Mouse (Mus musculus): ENCODE data around the gene Ctnnd2. TPM values are rescaled to one million over a fixed set of nuclear protein-coding genes. Genes with fewer than 3 reads are reported as not detected.

Ctnnd2 gene
- polyA plus RNA-seq, 1 experiment, result 4.6 TPM

DNA sequence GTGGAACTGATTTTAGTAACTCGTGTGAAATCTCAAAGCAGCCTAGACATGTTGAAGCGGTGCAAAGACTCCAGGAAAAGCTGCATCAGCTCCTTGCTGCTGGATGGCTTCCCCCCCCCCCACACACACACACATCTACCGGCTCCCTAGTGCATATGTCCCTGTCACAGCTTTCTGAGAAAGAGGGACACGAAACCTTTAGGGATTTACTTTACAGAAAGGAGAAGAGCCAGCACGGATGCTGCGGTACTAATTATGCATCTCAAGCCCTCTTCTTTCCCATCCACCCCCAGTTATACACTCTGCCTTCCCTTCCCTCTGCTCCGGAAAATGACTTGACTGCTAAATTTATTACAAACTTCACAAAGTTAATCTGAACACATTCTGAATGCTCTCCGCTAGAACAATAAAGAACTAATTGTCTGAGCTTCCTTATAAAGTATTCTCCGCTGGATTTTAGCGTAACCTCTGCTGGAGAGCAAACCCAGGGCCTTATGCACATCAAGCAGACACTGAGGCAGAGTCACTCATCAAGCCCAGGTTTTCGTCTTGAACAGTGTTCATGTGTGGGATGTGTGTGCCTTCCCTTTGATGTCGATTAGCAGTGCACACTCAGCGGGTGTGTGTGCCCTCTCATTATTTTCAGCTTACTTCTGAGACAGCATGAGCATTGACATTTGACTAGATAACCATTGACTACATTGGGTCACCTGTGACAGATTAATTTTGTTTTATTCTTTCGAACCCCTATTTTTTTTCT is 510.1 kb downstream of the Ctnnd2 start:
- no peak for DNase-seq
- H3K4me3 ChIP-seq (ENCODE audit: control insufficient read depth, insufficient read depth, low read length), result no peak overlapping the region
- H3K27me3 ChIP-seq (ENCODE audit: control insufficient read depth, insufficient read depth, low read length), result no peaks in the 10 kb centered on the region
- no peak overlapping the region for H3K27ac ChIP-seq (ENCODE audit: control insufficient read depth, insufficient read depth, low read length)
- H3K36me3 ChIP-seq (ENCODE audit: control insufficient read depth, insufficient read depth, low read length), result no peaks in the 10 kb centered on the region
- TF ChIP-seq CTCF (IDR thresholded peaks at IDR 0.05; ENCODE audit: borderline replicate concordance, control insufficient read depth, extremely low read depth, insufficient read depth, low read length, poor library complexity) (no peak), POLR2A (IDR thresholded peaks at IDR 0.05; ENCODE audit: control insufficient read depth, extremely low read depth, insufficient read depth, low read length, poor library complexity) (no peak)
- 0 out of 2 replicates have a peak, but pooled peaks cover 2% of the 10 kb centered on the region for H3K4me1 ChIP-seq (replicated peaks; ENCODE audit: control insufficient read depth, insufficient read depth, low read length)
- 92% methylated on average over 14 of the region's 14 CpGs for WGBS

DNA sequence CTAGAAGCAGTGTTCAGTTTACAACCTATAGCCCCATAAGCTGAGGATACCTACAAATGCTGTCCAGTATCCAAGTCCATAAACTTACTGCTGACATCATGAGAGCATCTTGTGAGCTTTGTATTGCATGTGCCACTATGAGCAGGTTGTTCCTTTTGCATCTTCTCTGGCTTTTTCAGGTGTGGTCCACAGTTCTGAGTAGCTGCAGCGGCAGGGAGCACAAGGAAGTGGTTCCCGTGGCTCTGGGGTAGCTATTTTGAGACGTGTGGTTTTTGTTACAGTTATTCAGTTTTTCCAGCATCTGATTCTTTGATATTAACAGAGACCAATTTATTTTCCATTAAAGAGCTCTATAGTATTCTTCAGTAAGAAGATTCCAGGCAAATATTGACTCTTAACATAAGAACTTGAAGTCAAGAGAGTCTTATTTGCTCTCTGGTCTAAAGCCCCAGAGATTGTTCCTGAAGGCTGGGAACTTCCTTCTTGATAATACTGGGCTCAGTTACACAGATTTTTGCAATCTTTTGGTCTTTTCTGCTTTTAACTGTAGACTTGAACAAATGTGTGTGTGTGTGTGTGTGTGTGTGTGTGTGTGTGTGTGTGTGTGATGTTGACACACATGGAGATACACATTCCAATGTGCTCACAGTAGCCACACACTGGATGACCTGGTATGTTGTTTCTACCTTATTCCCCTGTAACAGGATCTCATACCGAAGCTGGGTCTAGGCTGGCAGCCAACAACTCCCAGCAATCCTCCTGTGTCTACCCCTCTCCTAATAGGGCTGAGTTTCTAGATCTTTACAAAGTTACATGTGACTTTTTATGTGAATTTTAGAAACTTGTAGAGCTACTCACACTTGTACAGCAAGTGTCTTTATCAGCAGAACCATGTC is 514.1 kb downstream of the Ctnnd2 start:
- WGBS, result 13% methylated on average over 4 of the region's 4 CpGs

DNA sequence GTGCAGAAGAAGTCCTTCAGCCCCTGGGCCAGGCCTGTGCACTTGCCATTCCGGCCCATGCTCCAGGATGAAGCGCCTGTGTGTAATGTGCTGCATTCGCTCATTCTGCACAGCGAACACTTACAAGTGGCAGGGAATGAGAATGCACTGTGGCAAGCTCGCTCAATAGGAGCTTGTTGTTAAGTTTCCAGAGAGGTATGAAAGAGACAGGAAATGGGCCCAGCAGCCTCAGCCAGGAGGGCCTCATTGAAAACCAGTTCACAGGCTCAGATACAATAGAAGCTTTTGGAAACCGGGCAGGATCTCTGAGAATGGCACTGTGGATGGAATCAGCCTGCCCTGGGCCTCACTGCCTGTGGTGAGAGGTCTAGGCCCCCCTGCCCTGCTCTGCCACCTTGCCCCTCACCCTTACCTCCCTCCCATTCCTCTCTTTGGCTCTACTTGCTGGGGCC is 521.4 kb downstream of the Ctnnd2 start:
- Histone ChIP-seq H3K4me1 (replicated peaks; ENCODE audit: control insufficient read depth, insufficient read depth, low read length) (0 out of 2 replicates have a peak, but pooled peaks cover 2% of the 10 kb centered on the region), H3K27me3 (ENCODE audit: control insufficient read depth, insufficient read depth, low read length) (no peaks in the 10 kb centered on the region), H3K36me3 (ENCODE audit: control insufficient read depth, insufficient read depth, low read length) (no peaks in the 10 kb centered on the region), H3K27ac (ENCODE audit: control insufficient read depth, insufficient read depth, low read length) (no peak overlapping the region), H3K4me3 (ENCODE audit: control insufficient read depth, insufficient read depth, low read length) (no peak overlapping the region)
- 85% methylated on average over 6 of the region's 6 CpGs for WGBS
- DNase-seq, result no peak
- TF ChIP-seq POLR2A (IDR thresholded peaks at IDR 0.05; ENCODE audit: control insufficient read depth, extremely low read depth, insufficient read depth, low read length, poor library complexity) (no peak), CTCF (IDR thresholded peaks at IDR 0.05; ENCODE audit: borderline replicate concordance, control insufficient read depth, extremely low read depth, insufficient read depth, low read length, poor library complexity) (no peak)

More for the DNA sequence above, 514.1 kb downstream of the Ctnnd2 start:
- TF ChIP-seq POLR2A (IDR thresholded peaks at IDR 0.05; ENCODE audit: control insufficient read depth, extremely low read depth, insufficient read depth, low read length, poor library complexity) (no peak), CTCF (IDR thresholded peaks at IDR 0.05; ENCODE audit: borderline replicate concordance, control insufficient read depth, extremely low read depth, insufficient read depth, low read length, poor library complexity) (no peak)
- H3K36me3 ChIP-seq (ENCODE audit: control insufficient read depth, insufficient read depth, low read length), result no peaks in the 10 kb centered on the region
- H3K4me1 ChIP-seq (replicated peaks; ENCODE audit: control insufficient read depth, insufficient read depth, low read length), result 0 out of 2 replicates have a peak, but pooled peaks cover 2% of the 10 kb centered on the region
- no peaks in the 10 kb centered on the region for H3K27me3 ChIP-seq (ENCODE audit: control insufficient read depth, insufficient read depth, low read length)
- H3K4me3 ChIP-seq (ENCODE audit: control insufficient read depth, insufficient read depth, low read length), result no peak overlapping the region
- no peak overlapping the region for H3K27ac ChIP-seq (ENCODE audit: control insufficient read depth, insufficient read depth, low read length)
- no peak for DNase-seq

DNA sequence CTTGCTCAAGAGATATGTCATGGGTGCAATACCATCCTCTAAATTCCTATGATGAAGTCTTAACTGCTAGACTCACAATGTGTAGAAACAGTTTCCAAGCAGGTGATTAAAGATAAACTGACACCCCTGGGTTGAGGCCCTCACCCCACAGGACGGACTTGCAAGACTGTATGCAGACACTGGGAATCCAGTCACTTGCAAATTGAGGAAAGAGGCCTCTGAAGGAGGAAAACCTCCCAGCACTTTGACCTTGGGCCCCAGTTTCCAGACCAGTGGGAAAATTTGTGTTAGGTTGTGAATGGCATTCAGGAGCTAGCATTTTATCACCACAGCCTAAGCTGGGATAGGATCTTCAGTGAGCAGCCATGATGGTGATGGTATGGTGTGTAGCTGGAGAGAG is 521.9 kb downstream of the Ctnnd2 start:
- no peak for DNase-seq
- H3K4me1 ChIP-seq (replicated peaks; ENCODE audit: control insufficient read depth, insufficient read depth, low read length), result 0 out of 2 replicates have a peak, but pooled peaks cover 2% of the 10 kb centered on the region
- WGBS, result 94% methylated on average over 1 of the region's 1 CpGs
- no peaks in the 10 kb centered on the region for H3K36me3 ChIP-seq (ENCODE audit: control insufficient read depth, insufficient read depth, low read length)
- TF ChIP-seq CTCF (IDR thresholded peaks at IDR 0.05; ENCODE audit: borderline replicate concordance, control insufficient read depth, extremely low read depth, insufficient read depth, low read length, poor library complexity) (no peak), POLR2A (IDR thresholded peaks at IDR 0.05; ENCODE audit: control insufficient read depth, extremely low read depth, insufficient read depth, low read length, poor library complexity) (no peak)
- H3K27me3 ChIP-seq (ENCODE audit: control insufficient read depth, insufficient read depth, low read length), result no peaks in the 10 kb centered on the region
- no peak overlapping the region for H3K4me3 ChIP-seq (ENCODE audit: control insufficient read depth, insufficient read depth, low read length)
- H3K27ac ChIP-seq (ENCODE audit: control insufficient read depth, insufficient read depth, low read length), result no peak overlapping the region

DNA sequence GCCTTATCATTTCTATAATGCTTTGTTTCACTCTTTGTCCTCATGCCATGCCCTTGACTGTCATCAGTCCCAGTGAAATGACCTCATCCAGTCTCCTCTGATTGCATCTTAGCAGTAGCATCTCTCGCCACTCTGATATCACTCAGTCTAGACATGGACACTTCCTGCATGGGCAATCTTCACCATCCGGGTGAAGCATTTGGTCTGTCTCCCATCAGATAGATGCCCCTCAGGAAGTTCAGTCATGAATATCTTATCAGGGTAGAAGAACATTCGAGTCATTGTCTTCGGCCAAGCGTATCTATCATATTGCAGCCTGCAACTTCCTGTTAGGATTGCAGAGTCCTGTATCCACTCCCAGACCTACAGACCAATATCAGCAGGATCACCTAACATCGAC is 523.5 kb downstream of the Ctnnd2 start:
- no peak for TF ChIP-seq CTCF (IDR thresholded peaks at IDR 0.05; ENCODE audit: borderline replicate concordance, control insufficient read depth, extremely low read depth, insufficient read depth, low read length, poor library complexity)
- no peak for TF ChIP-seq POLR2A (IDR thresholded peaks at IDR 0.05; ENCODE audit: control insufficient read depth, extremely low read depth, insufficient read depth, low read length, poor library complexity)
- Histone ChIP-seq H3K36me3 (ENCODE audit: control insufficient read depth, insufficient read depth, low read length) (no peaks in the 10 kb centered on the region), H3K4me3 (ENCODE audit: control insufficient read depth, insufficient read depth, low read length) (no peak overlapping the region), H3K27me3 (ENCODE audit: control insufficient read depth, insufficient read depth, low read length) (no peaks in the 10 kb centered on the region), H3K27ac (ENCODE audit: control insufficient read depth, insufficient read depth, low read length) (no peak overlapping the region), H3K4me1 (replicated peaks; ENCODE audit: control insufficient read depth, insufficient read depth, low read length) (0 out of 2 replicates have a peak, but pooled peaks cover 2% of the 10 kb centered on the region)
- DNase-seq, result no peak
- WGBS, result 94% methylated on average over 6 of the region's 6 CpGs

DNA sequence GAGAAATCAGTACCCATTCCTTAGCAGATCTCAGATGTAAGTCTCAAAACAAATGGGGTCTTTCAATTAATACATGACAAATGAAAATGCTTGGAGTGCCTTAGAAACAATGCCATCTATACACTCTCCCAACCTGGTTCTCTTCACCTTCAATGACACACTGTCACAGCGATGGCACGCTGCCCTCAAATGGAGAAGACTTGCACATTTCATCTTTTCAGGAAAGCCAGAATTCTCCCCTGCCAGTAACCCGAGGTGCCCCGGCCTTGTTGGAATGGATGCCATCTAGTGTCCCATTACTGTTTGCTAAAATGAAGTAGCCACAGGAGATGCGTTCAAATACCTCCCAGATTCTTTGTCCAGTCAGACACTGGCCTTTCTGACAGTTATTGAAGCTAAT is 525.0 kb downstream of the Ctnnd2 start:
- no peak for TF ChIP-seq POLR2A (IDR thresholded peaks at IDR 0.05; ENCODE audit: control insufficient read depth, extremely low read depth, insufficient read depth, low read length, poor library complexity)
- TF ChIP-seq CTCF (IDR thresholded peaks at IDR 0.05; ENCODE audit: borderline replicate concordance, control insufficient read depth, extremely low read depth, insufficient read depth, low read length, poor library complexity), result no peak
- Histone ChIP-seq H3K4me1 (replicated peaks; ENCODE audit: control insufficient read depth, insufficient read depth, low read length) (0 out of 2 replicates have a peak, but pooled peaks cover 2% of the 10 kb centered on the region), H3K36me3 (ENCODE audit: control insufficient read depth, insufficient read depth, low read length) (no peaks in the 10 kb centered on the region), H3K4me3 (ENCODE audit: control insufficient read depth, insufficient read depth, low read length) (no peak overlapping the region), H3K27ac (ENCODE audit: control insufficient read depth, insufficient read depth, low read length) (no peak overlapping the region), H3K27me3 (ENCODE audit: control insufficient read depth, insufficient read depth, low read length) (no peaks in the 10 kb centered on the region)
- 75% methylated on average over 5 of the region's 5 CpGs for WGBS
- no peak for DNase-seq
